Mouse (Mus musculus): ENCODE measurements around the gene Ufc1. TPM values are rescaled to one million over a fixed set of nuclear protein-coding genes. Genes with fewer than 3 reads are reported as not detected.
"Not testable (repeated sequence)": the region's sequence is repeated elsewhere in the genome, so short reads cannot be mapped to it uniquely, and the experiment has no call there.

The Ufc1 gene
- total and polyA plus RNA-seq, 2 experiments from 2014 or later, result 83.7 to 128 TPM

DNA sequence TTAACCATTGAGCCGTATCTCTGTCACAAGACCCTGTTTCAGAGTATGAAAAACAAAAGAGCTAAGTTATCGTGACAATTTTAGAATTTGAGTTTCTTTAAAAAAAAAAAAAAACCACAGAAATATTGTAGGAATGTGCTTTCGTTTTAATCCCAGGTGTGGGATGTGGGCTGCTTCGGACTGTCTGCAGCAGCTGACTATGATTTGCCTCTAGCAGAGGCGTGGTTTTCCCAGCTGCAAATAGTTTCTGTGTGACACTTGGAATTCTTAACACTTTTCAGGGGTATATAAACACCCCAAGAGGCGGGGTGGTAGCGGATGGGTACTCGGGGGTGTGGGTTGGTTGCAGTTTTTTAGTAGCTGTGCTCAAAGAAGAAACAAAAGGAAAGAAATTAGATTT is 49.5 kb downstream of the Ufc1 start:
- H3K4me2 ChIP-seq (ENCODE audit: low read depth, low read length, poor library complexity, severe bottlenecking), result no peak overlapping the region
- no peaks in the 10 kb centered on the region for H3K27me3 ChIP-seq (ENCODE audit: insufficient read depth, low read length)
- H3K27ac ChIP-seq (ENCODE audit: low read depth, low read length), result no peak overlapping the region
- H3K9me3 ChIP-seq (ENCODE audit: low read length), result no peaks in the 10 kb centered on the region
- H3K4me1 ChIP-seq (ENCODE audit: insufficient read depth, low read length), result peaks cover 6% of the 10 kb centered on the region; the same call in 1 of the 2 replicates
- no peak overlapping the region for H3K4me3 ChIP-seq (ENCODE audit: low read depth, low read length)
- 93% methylated on average over 8 of the region's 8 CpGs for WGBS
- H3K36me3 ChIP-seq (ENCODE audit: insufficient read depth, low read length), result peaks cover 12% of the 10 kb centered on the region; the same call in 1 of the 2 replicates
- no peak for DNase-seq (ENCODE audit: low spot score)
- no peak for TF ChIP-seq CTCF (IDR thresholded peaks at IDR 0.05)
- H3K9ac ChIP-seq (replicated peaks; ENCODE audit: low read length, poor library complexity, severe bottlenecking), result no peak overlapping the region
- no peak for ATAC-seq (ENCODE audit: low FRiP score)

DNA sequence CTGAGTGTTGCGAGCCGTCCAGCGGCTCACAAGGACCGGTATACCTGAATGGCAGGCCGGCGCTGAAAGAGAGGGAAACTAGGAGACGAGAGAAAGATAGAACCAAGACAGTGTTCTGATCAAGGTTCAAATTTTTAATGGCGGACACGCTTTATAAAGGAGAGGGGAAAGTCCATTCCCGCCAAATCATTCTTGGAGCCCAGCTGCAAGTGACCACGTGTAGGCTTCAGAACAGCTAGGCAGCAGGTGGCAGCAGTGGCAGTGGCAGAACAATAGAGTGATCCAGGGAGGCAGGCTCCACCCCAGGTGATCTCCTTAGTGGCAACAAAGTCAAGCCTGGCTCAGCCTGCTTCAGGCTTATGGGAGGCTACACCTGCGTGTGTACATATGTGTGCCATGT is 52.9 kb downstream of the Ufc1 start:
- DNase-seq (ENCODE audit: low spot score); H3K4me2 ChIP-seq (ENCODE audit: low read depth, low read length, poor library complexity, severe bottlenecking); ATAC-seq (ENCODE audit: low FRiP score); H3K27ac ChIP-seq (ENCODE audit: low read depth, low read length); H3K27me3 ChIP-seq (ENCODE audit: insufficient read depth, low read length); H3K9ac ChIP-seq (replicated peaks; ENCODE audit: low read length, poor library complexity, severe bottlenecking); H3K4me1 ChIP-seq (ENCODE audit: insufficient read depth, low read length); H3K9me3 ChIP-seq (ENCODE audit: low read length); H3K4me3 ChIP-seq (ENCODE audit: low read depth, low read length): not testable (repeated sequence)
- peaks cover 40% of the 10 kb centered on the region for H3K36me3 ChIP-seq (ENCODE audit: insufficient read depth, low read length)
- WGBS, result 86% methylated on average over 12 of the region's 12 CpGs

DNA sequence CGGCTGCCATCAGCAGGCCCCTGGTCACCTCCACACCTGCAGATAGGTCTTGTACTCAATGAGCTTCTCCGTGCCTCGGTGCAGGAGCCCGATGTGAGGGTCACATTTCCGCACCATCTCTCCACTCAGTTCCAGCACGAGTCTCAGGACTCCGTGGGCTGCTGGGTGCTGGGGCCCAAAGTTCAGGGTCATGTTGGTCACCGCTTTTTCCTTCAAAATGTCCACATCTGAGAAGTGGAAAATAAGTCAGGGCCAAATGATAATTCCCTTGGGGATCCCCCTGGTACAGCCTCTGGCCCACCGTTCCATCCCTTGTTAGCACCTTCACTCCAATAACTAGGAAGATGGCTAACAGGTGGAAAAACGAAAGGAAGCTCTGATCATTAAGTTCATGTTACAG is 53.9 kb downstream of the Ufc1 start:
- Histone ChIP-seq H3K4me2 (ENCODE audit: low read depth, low read length, poor library complexity, severe bottlenecking) (no peak overlapping the region), H3K36me3 (ENCODE audit: insufficient read depth, low read length) (peaks cover 49% of the 10 kb centered on the region), H3K27ac (ENCODE audit: low read depth, low read length) (no peak overlapping the region), H3K9ac (replicated peaks; ENCODE audit: low read length, poor library complexity, severe bottlenecking) (no peak overlapping the region), H3K27me3 (ENCODE audit: insufficient read depth, low read length) (no peaks in the 10 kb centered on the region), H3K4me3 (ENCODE audit: low read depth, low read length) (no peak overlapping the region), H3K9me3 (ENCODE audit: low read length) (no peaks in the 10 kb centered on the region), H3K4me1 (ENCODE audit: insufficient read depth, low read length) (no peaks in the 10 kb centered on the region)
- TF ChIP-seq CTCF (IDR thresholded peaks at IDR 0.05), result no peak
- DNase-seq (ENCODE audit: low spot score) (no peak), ATAC-seq (ENCODE audit: low FRiP score) (no peak)
- WGBS, result 95% methylated on average over 10 of the region's 10 CpGs

DNA sequence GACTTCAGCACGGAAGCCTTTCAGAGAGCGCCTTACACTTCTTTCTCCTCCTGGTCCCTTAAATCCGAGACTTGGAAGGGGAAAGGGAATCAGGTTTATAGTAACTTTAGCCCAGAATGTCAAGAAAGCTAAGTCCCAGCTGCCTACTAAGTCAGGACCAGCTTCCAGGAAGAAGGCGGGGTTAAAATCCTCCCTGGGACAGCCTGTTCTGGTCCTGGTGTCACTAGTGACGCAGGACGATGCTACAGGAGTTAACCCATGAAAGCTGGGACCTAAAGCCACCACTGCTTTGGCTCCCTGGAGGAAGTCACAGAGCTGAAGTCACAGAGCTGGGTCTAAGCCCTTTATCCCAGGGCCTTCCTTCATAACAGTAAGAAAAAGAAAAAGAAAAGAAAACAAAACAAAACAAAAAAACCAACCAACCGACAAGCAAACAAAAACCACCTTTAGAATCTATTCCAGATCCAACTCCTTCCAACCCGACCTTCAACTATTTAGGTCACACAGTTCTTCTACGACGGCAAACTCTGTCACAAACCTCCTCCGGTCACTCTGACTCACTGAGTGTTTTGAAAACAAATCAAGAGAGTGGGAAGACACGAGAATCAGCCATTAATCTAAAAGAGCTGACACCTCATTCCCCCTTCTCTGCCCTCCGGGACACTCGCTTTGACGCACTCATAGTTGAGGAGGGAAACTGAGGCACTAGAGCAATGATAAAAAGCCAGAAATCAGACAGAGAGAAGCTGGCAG is 54.7 kb downstream of the Ufc1 start:
- Histone ChIP-seq H3K27me3 (ENCODE audit: insufficient read depth, low read length) (no peaks in the 10 kb centered on the region), H3K9ac (replicated peaks; ENCODE audit: low read length, poor library complexity, severe bottlenecking) (no peak overlapping the region), H3K36me3 (ENCODE audit: insufficient read depth, low read length) (peaks cover 55% of the 10 kb centered on the region), H3K4me1 (ENCODE audit: insufficient read depth, low read length) (no peaks in the 10 kb centered on the region), H3K4me2 (ENCODE audit: low read depth, low read length, poor library complexity, severe bottlenecking) (no peak overlapping the region), H3K9me3 (ENCODE audit: low read length) (no peaks in the 10 kb centered on the region), H3K27ac (ENCODE audit: low read depth, low read length) (no peak overlapping the region), H3K4me3 (ENCODE audit: low read depth, low read length) (no peak overlapping the region)
- DNase-seq (ENCODE audit: low spot score), result no peak
- ATAC-seq (ENCODE audit: low FRiP score), result no peak
- WGBS, result 86% methylated on average over 15 of the region's 15 CpGs
- no peak for TF ChIP-seq CTCF (IDR thresholded peaks at IDR 0.05)

Other genes starting within 250 kb of the Ufc1 start
- 18.1 and 19.8 TPM in 2 replicates for gene Fcgr3, start 230.1 kb downstream of the Ufc1 start, total RNA-seq (2014; rRNA removed)
- 12.8 and 14.2 TPM in 2 replicates for gene Fcgr3, start 230.1 kb downstream of the Ufc1 start, polyA plus RNA-seq (2015; fragmentation: Nextera tagmentation; extraction: Ambion mirVana)
- gene Cfap126, start 181.1 kb downstream of the Ufc1 start, total RNA-seq (2014; rRNA removed), result 0.38 and 1.5 TPM in 2 replicates
- 6.0 and 8.1 TPM in 2 replicates for gene Cfap126, start 181.1 kb downstream of the Ufc1 start, polyA plus RNA-seq (2015; fragmentation: Nextera tagmentation; extraction: Ambion mirVana)
- gene Sdhc, start 144.4 kb downstream of the Ufc1 start, total RNA-seq (2014; rRNA removed), result 263 TPM in 2 replicates
- gene Sdhc, start 144.4 kb downstream of the Ufc1 start, polyA plus RNA-seq (2015; fragmentation: Nextera tagmentation; extraction: Ambion mirVana), result 313 and 326 TPM in 2 replicates
- gene Mpz, start 144.3 kb downstream of the Ufc1 start, total RNA-seq (2014; rRNA removed), result 0.49 and 0.90 TPM in 2 replicates
- gene Mpz, start 144.3 kb downstream of the Ufc1 start, polyA plus RNA-seq (2015; fragmentation: Nextera tagmentation; extraction: Ambion mirVana), result 0.63 and 0.67 TPM in 2 replicates
- 16.9 and 22.1 TPM in 2 replicates for gene Pcp4l1, start 98.8 kb downstream of the Ufc1 start, total RNA-seq (2014; rRNA removed)
- gene Pcp4l1, start 98.8 kb downstream of the Ufc1 start, polyA plus RNA-seq (2015; fragmentation: Nextera tagmentation; extraction: Ambion mirVana), result 24.1 and 29.1 TPM in 2 replicates
- gene Nr1i3, start 81.1 kb downstream of the Ufc1 start, total RNA-seq (2014; rRNA removed), result 0.11 TPM in 1 of 2 replicates, not detected in the other
- 0.19 and 0.23 TPM in 2 replicates for gene Nr1i3, start 81.1 kb downstream of the Ufc1 start, polyA plus RNA-seq (2015; fragmentation: Nextera tagmentation; extraction: Ambion mirVana)
- 49.8 and 57.6 TPM in 2 replicates for gene Tomm40l, start 72.5 kb downstream of the Ufc1 start, total RNA-seq (2014; rRNA removed)
- 33.9 and 44.6 TPM in 2 replicates for gene Tomm40l, start 72.5 kb downstream of the Ufc1 start, polyA plus RNA-seq (2015; fragmentation: Nextera tagmentation; extraction: Ambion mirVana)
- 3.7 TPM in 1 of 2 replicates, not detected in the other for gene Apoa2, start 70.0 kb downstream of the Ufc1 start, total RNA-seq (2014; rRNA removed)
- gene Apoa2, start 70.0 kb downstream of the Ufc1 start, polyA plus RNA-seq (2015; fragmentation: Nextera tagmentation; extraction: Ambion mirVana), result 5.2 and 7.2 TPM in 2 replicates
- 21.3 and 25.9 TPM in 2 replicates for gene Fcer1g, start 60.7 kb downstream of the Ufc1 start, total RNA-seq (2014; rRNA removed)
- gene Fcer1g, start 60.7 kb downstream of the Ufc1 start, polyA plus RNA-seq (2015; fragmentation: Nextera tagmentation; extraction: Ambion mirVana), result 30.5 and 31.1 TPM in 2 replicates
- gene Adamts4, start 44.6 kb downstream of the Ufc1 start, total RNA-seq (2014; rRNA removed), result 5.2 and 8.2 TPM in 2 replicates
- gene Adamts4, start 44.6 kb downstream of the Ufc1 start, polyA plus RNA-seq (2015; fragmentation: Nextera tagmentation; extraction: Ambion mirVana), result 3.4 and 4.2 TPM in 2 replicates
- 224 and 230 TPM in 2 replicates for gene Ndufs2, start 43.6 kb downstream of the Ufc1 start, total RNA-seq (2014; rRNA removed)
- gene Ndufs2, start 43.6 kb downstream of the Ufc1 start, polyA plus RNA-seq (2015; fragmentation: Nextera tagmentation; extraction: Ambion mirVana), result 221 and 244 TPM in 2 replicates
- gene B4galt3, start 24.7 kb downstream of the Ufc1 start, total RNA-seq (2014; rRNA removed), result 77.0 and 94.9 TPM in 2 replicates
- gene B4galt3, start 24.7 kb downstream of the Ufc1 start, polyA plus RNA-seq (2015; fragmentation: Nextera tagmentation; extraction: Ambion mirVana), result 109 and 110 TPM in 2 replicates
- 36.5 and 45.9 TPM in 2 replicates for gene Ppox, start 13.8 kb downstream of the Ufc1 start, total RNA-seq (2014; rRNA removed)
- gene Ppox, start 13.8 kb downstream of the Ufc1 start, polyA plus RNA-seq (2015; fragmentation: Nextera tagmentation; extraction: Ambion mirVana), result 31.3 and 32.6 TPM in 2 replicates
- 59.5 and 65.9 TPM in 2 replicates for gene Usp21, start 7.0 kb downstream of the Ufc1 start, total RNA-seq (2014; rRNA removed)
- 81.0 and 82.6 TPM in 2 replicates for gene Usp21, start 7.0 kb downstream of the Ufc1 start, polyA plus RNA-seq (2015; fragmentation: Nextera tagmentation; extraction: Ambion mirVana)
- gene Dedd, start 34.1 kb upstream of the Ufc1 start, total RNA-seq (2014; rRNA removed), result 29.8 and 42.1 TPM in 2 replicates
- 38.9 and 40.3 TPM in 2 replicates for gene Dedd, start 34.1 kb upstream of the Ufc1 start, polyA plus RNA-seq (2015; fragmentation: Nextera tagmentation; extraction: Ambion mirVana)
- 42.5 and 44.0 TPM in 2 replicates for gene Nit1, start 50.6 kb upstream of the Ufc1 start, total RNA-seq (2014; rRNA removed)
- gene Nit1, start 50.6 kb upstream of the Ufc1 start, polyA plus RNA-seq (2015; fragmentation: Nextera tagmentation; extraction: Ambion mirVana), result 45.2 and 46.6 TPM in 2 replicates
- 17.3 and 18.4 TPM in 2 replicates for gene Pfdn2, start 50.6 kb upstream of the Ufc1 start, total RNA-seq (2014; rRNA removed)
- 139 and 155 TPM in 2 replicates for gene Pfdn2, start 50.6 kb upstream of the Ufc1 start, polyA plus RNA-seq (2015; fragmentation: Nextera tagmentation; extraction: Ambion mirVana)
- 4.0 and 4.5 TPM in 2 replicates for gene Klhdc9, start 65.8 kb upstream of the Ufc1 start, total RNA-seq (2014; rRNA removed)
- gene Klhdc9, start 65.8 kb upstream of the Ufc1 start, polyA plus RNA-seq (2015; fragmentation: Nextera tagmentation; extraction: Ambion mirVana), result 6.3 and 6.4 TPM in 2 replicates
- gene Nectin4, start 75.1 kb upstream of the Ufc1 start, total RNA-seq (2014; rRNA removed), result 4.7 and 9.3 TPM in 2 replicates
- gene Nectin4, start 75.1 kb upstream of the Ufc1 start, polyA plus RNA-seq (2015; fragmentation: Nextera tagmentation; extraction: Ambion mirVana), result 4.8 TPM in 2 replicates
- gene Arhgap30, start 93.9 kb upstream of the Ufc1 start, total RNA-seq (2014; rRNA removed), result 0.82 and 1.1 TPM in 2 replicates
- gene Arhgap30, start 93.9 kb upstream of the Ufc1 start, polyA plus RNA-seq (2015; fragmentation: Nextera tagmentation; extraction: Ambion mirVana), result 0.75 and 0.81 TPM in 2 replicates
- 134 and 156 TPM in 2 replicates for gene Usf1, start 116.3 kb upstream of the Ufc1 start, total RNA-seq (2014; rRNA removed)
- gene Usf1, start 116.3 kb upstream of the Ufc1 start, polyA plus RNA-seq (2015; fragmentation: Nextera tagmentation; extraction: Ambion mirVana), result 160 and 167 TPM in 2 replicates
- not detected in 2 replicates for gene Tstd1, start 123.8 kb upstream of the Ufc1 start, total RNA-seq (2014; rRNA removed)
- gene Tstd1, start 123.8 kb upstream of the Ufc1 start, polyA plus RNA-seq (2015; fragmentation: Nextera tagmentation; extraction: Ambion mirVana), result 3.1 and 3.9 TPM in 2 replicates
- 6.6 and 9.2 TPM in 2 replicates for gene F11r, start 142.5 kb upstream of the Ufc1 start, total RNA-seq (2014; rRNA removed)
- gene F11r, start 142.5 kb upstream of the Ufc1 start, polyA plus RNA-seq (2015; fragmentation: Nextera tagmentation; extraction: Ambion mirVana), result 7.6 and 8.9 TPM in 2 replicates
- 9.4 and 14.7 TPM in 2 replicates for gene Alyref2, start 208.5 kb upstream of the Ufc1 start, total RNA-seq (2014; rRNA removed)
- 22.1 and 22.2 TPM in 2 replicates for gene Alyref2, start 208.5 kb upstream of the Ufc1 start, polyA plus RNA-seq (2015; fragmentation: Nextera tagmentation; extraction: Ambion mirVana)
- gene Itln1, start 240.3 kb upstream of the Ufc1 start, total RNA-seq (2014; rRNA removed), result not detected in 2 replicates
- gene Itln1, start 240.3 kb upstream of the Ufc1 start, polyA plus RNA-seq (2015; fragmentation: Nextera tagmentation; extraction: Ambion mirVana), result not detected in 2 replicates